Mouse (Mus musculus): ENCODE measurements around the gene Gabrb2. TPM values are rescaled to one million over a fixed set of nuclear protein-coding genes. Genes with fewer than 3 reads are reported as not detected.

Gene Gabrb2
- polyA plus RNA-seq, 3 experiments from 2014 or later: 0.08 TPM; not detected in 2

GRCm38 (mm10) chr11:42535286-42535685 lies 115.7 kb downstream of the Gabrb2 start:
- ATAC-seq: no peak

GRCm38 (mm10) chr11:42535861-42536260 lies 116.3 kb downstream of the Gabrb2 start:
- ATAC-seq: no peak

GRCm38 (mm10) chr11:42542861-42543260 lies 123.3 kb downstream of the Gabrb2 start:
- ATAC-seq: no peak

- ATAC-seq: no peak
Measured at GRCm38 (mm10) chr11:42566023-42566422, 146.5 kb downstream of the Gabrb2 start.

GRCm38 (mm10) chr11:42571467-42571866 lies 151.9 kb downstream of the Gabrb2 start:
- ATAC-seq: no peak

GRCm38 (mm10) chr11:42575146-42575873 lies 155.8 kb downstream of the Gabrb2 start:
- no peak for ATAC-seq

GRCm38 (mm10) chr11:42579804-42580203 lies 160.2 kb downstream of the Gabrb2 start:
- ATAC-seq: no peak

GRCm38 (mm10) chr11:42581123-42581522 lies 161.6 kb downstream of the Gabrb2 start:
- no peak for ATAC-seq

- no peak for ATAC-seq
Measured at GRCm38 (mm10) chr11:42581753-42582152, 162.2 kb downstream of the Gabrb2 start.

GRCm38 (mm10) chr11:42592418-42592817 lies 172.9 kb downstream of the Gabrb2 start:
- no peak for ATAC-seq

GRCm38 (mm10) chr11:42606225-42606624 lies 186.7 kb downstream of the Gabrb2 start:
- no peak for ATAC-seq

- ATAC-seq: no peak
Measured at GRCm38 (mm10) chr11:42609128-42609763, 189.7 kb downstream of the Gabrb2 start.

- ATAC-seq: no peak
Measured at GRCm38 (mm10) chr11:42618195-42618594, 198.6 kb downstream of the Gabrb2 start.

GRCm38 (mm10) chr11:42621109-42621508 lies 201.6 kb downstream of the Gabrb2 start:
- ATAC-seq: no peak

GRCm38 (mm10) chr11:42650111-42650510 lies 230.6 kb downstream of the Gabrb2 start:
- ATAC-seq: no peak

- ATAC-seq: no peak
Measured at GRCm38 (mm10) chr11:42651572-42651971, 232.0 kb downstream of the Gabrb2 start.

- ATAC-seq: no peak
Measured at GRCm38 (mm10) chr11:42654189-42654588, 234.6 kb downstream of the Gabrb2 start.

- no peak for ATAC-seq
Measured at GRCm38 (mm10) chr11:42668657-42669056, 249.1 kb downstream of the Gabrb2 start.

Other genes with a start within 250 kb of the Gabrb2 start
- gene Gabra1, start 236.8 kb upstream of the Gabrb2 start, polyA plus RNA-seq (2017; shearing (Covaris generic)): not detected
- gene Gabra6, start 98.7 kb upstream of the Gabrb2 start, polyA plus RNA-seq (2017; shearing (Covaris generic)): not detected

All from inflammation-experienced regulatory T-cells, adult 6 months (primary cell).